Mouse (Mus musculus): Measurements from ENCODE around the gene Stk32c.

Gene Stk32c

DNA sequence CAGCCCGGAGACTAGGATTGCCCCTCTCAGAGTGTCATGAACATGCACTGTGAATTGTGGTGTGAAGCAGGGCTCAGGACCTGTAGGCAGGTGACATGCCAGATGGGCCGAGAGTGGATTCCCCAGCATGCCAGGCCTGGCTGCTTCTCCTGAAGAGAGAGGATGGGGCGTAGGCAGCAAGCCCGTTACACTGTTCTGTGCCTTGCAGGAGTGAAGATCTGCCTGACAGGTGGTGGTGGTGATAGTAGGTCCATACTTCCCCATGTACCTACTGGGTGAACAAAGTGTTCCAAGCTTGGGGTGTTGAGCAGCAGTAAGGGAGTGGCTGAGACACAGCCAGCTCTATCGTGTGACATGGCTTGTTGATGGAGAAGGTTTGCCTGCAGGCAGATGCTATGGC lies 120.0 kb downstream of the Stk32c start:
- DNase-seq (ENCODE audit: low spot score) = no peak

GRCm38 (mm10) chr7:139092676-139093075 lies 120.4 kb downstream of the Stk32c start:
- no peak for DNase-seq (ENCODE audit: low spot score)

- no peak for DNase-seq (ENCODE audit: low spot score)
These were observed 121.4 kb downstream of the Stk32c start for GRCm38 (mm10) chr7:139091681-139092080.

DNA sequence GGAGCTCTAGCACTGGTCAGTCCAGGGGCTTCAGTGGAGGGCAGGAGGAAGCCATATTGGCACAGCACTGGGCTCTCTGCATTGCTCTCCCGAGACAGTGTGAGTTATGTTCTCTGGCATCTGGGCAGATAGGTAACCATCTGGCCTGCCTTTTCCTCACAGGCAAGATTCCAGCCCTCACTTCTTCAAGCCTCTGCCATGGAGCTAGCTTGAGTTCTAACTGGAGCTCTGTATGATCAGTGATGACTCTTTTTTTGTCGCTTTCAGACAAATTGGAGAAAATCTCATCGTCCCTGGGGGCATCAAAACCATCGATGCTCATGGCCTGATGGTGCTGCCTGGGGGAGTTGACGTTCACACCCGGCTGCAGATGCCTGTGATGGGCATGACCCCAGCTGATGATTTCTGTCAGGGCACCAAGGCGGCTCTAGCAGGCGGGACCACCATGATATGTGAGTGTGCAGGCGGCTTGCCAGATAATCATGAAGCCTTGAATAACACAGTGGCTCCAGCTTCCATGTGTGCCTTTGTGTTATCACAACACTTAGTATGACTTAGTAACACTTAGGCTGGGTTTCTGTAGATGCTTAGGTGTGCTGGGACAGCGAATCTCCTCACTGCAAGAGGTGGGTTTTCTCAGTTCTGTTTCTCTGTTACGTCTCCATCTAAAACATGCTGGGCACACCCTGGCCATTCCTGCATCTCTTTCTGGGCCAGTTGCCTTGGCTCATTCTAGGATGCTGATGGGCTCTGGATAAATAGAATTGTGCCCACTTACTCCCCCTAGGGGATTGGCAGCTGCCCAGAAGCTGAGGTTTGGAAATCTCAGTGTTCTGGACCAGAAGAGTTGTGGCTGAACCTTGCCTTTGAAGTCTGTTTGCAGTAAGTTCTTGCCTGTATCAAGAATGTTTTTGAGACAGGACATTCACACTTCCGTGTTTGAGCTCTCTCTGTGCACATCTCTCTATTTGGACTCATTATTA lies 122.9 kb downstream of the Stk32c start:
- DNase-seq (ENCODE audit: low spot score) = no peak

GRCm38 (mm10) chr7:139087801-139088200 lies 125.3 kb downstream of the Stk32c start:
- no peak for DNase-seq (ENCODE audit: low spot score)

- DNase-seq (ENCODE audit: low spot score) = no peak
These were observed 126.6 kb downstream of the Stk32c start for GRCm38 (mm10) chr7:139086195-139087158.

DNA sequence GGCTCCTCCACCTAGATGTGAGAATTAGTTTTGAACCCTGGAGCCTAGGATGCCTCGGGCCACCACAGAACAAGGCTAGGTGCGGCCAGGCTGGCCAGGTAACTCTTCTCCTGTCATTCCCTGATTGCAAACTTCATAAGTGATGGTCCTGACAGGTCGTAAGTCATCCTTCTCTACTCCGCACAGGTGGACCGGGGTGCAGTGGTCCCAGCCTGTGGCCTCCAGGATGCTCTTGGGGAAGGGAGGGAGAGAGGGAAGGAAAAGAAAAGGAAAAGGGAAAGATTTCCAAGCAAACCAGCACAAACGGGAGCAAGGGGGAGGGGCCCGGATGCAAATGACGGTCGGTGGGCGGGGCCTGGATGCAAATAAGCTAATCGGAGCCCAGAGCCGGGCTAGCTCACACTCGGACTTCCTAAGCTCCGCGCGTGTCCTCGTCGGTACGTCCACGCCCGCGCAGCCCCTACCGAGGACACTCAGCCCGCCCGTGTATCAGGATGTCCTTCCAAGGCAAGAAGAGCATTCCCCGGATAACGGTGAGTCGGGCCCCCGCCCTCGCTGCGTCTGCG lies 127.4 kb downstream of the Stk32c start, which contains the start of gene Dpysl4:
Gene Dpysl4 (plus strand): TSS at position 373 of the 566 bp plus-strand sequence.
- DNase-seq (ENCODE audit: low spot score) = no peak

DNA sequence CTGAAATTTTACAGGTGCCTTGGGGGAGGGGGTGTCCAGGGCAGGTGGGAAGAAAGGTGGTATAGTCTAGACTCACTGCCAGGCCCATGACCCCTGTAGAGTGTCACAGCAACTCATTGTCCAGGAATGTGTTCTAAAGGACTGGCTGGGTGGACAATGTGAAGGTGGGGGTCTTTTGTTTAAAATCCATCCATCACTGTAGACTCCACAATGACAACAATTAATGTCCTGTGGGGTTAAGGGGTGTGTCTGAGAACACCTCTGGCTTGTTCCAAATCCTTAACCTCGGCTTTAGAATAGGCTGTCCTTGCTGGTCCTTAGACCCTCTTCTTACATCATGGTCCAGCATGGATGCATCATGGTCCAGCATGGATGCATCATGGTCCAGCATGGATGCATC lies 128.8 kb downstream of the Stk32c start:
- DNase-seq (ENCODE audit: low spot score) = no peak

DNA sequence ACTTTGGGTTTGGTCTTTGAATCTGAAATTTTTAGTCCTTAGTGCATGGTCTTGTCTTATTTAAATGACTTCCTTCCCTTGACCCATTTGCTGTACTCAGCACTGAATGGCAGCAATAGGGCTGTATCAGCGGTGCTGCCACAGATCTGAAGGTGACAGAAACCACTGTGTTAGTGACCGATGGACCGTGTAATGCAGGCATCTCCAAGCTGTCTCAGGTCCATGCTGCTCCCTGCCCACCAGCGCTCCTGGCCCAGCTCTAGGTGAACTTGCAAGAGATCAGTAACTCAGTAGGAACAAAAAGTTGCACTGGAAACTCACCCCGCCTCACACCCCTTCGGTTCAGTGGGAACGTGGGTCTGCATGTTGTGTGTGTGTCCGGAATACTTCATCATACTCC lies 130.8 kb downstream of the Stk32c start:
- no peak for DNase-seq (ENCODE audit: low spot score)

DNA sequence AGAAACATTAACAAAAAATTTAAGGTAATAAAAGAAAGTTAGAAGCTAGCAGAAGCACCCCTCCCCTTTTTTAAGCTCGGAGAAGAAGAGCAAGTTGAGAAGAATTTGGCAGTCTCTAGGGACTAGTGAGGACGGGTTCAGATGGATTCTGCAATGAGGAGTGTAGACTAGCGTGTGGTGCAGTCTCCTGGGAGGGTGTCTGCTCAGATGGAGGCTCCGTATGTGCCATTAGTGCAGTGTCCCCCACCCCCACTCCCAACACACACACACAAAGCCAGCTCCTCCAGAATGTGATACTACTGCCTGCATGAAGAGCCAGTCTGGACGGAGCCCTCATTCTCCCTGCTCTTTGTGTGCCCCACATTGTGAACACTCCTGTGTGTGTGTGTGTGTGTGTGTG lies 131.9 kb downstream of the Stk32c start:
- no peak for DNase-seq (ENCODE audit: low spot score)

- DNase-seq (ENCODE audit: low spot score) = no peak
These were observed 132.4 kb downstream of the Stk32c start for GRCm38 (mm10) chr7:139080714-139081113.

DNA sequence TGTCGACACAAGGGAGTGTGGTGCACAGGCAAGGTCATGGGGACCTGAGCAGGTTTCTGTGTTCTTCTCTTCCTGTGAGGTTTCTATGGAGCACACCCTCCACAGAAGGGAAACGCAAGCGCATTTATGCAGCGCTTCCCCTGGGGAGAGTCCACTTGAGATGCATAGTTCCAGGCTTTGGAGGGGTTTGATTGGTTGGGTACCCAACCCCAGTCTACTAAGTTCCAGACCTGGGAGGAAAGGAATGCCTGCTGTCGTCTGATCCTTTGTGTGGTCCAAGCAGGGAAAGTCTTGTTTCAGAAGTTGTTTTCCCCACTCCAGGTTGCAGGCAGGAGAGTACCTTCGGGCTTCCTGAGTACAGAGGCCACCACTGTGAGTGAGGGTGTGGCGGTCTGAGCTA lies 134.0 kb downstream of the Stk32c start:
- no peak for DNase-seq (ENCODE audit: low spot score)

DNA sequence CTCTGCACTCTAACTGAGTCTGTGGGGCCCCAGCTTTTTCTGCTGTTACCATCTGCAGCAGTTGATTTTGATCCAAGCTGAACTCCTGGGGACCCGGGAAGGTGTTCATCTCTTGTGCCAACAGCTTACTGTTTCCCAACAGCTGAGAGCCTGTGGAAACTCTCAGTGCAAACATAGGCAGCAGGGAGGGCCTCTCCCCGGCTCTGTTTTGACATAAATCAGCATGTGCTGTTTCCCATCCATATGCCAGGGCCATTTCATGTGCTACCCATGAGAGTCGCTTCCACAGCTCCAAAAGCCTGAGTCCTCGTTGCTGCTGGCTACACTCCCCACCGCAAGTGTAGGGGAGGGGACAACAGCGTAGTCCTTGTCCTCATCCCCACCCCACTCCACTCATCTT lies 134.9 kb downstream of the Stk32c start:
- DNase-seq (ENCODE audit: low spot score) = no peak

DNA sequence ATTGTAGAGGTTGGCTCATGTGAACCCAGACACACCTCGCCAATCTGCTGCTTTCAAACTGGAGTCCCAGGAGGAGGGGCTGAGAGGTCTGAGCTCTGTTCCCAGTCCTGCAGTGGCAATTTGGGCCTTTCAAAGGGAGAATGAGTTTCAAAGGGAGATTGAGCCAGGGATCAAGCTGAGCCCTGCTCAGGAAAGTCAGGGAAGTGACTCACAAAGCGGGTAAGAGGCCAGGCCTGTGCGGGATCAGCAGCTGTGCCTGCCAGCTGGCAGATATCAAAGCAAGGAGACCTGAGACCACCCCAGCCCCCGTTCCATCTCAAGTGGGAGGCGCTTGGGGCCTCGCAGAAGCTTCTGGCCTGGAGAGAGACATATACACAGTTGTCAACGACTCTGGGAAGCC lies 135.8 kb downstream of the Stk32c start:
- no peak for DNase-seq (ENCODE audit: low spot score)

- DNase-seq (ENCODE audit: low spot score) = no peak
These were observed 137.9 kb downstream of the Stk32c start for GRCm38 (mm10) chr7:139075054-139075794.

DNA sequence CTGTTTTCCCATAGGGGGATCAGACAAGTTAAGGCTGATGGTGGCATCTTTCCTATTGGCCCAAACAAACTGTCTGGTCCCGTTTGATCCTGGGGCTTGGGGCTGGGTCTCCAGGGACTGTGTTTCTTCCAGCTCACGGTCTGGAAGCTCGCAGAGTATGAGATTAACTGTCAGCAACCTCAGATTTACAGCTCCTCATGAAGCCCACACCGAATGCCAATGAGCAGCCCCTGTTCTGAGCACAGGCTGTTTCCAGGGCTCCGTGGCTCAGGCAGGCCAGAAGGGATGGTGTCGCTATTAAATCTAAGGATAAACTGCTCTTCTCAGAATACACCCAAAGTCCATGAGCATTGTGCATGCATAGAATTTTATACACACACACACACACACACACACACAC lies 138.9 kb downstream of the Stk32c start:
- no peak for DNase-seq (ENCODE audit: low spot score)

DNA sequence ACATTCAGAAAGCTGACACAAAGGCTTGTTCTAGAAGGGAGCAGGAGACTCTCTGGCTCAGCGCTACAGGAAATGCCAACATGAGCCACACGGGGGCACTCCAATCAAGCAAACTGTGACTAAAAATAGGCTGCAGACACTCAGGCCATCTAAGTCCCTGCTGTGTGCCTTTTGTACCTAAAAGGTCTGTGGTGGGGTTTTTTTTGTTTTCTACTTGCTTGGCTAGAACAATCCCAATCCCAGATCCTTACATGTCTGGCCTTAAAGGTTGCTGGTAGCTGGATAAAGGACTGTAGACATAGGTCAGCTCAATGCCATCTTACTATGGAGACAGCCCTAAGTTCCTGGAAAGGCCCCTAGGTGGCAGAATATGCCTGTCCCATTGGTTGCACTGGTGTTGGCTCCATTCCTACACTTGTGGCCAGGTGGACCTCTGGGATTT lies 144.9 kb downstream of the Stk32c start:
- DNase-seq (ENCODE audit: low spot score) = peak; percentile 8

DNA sequence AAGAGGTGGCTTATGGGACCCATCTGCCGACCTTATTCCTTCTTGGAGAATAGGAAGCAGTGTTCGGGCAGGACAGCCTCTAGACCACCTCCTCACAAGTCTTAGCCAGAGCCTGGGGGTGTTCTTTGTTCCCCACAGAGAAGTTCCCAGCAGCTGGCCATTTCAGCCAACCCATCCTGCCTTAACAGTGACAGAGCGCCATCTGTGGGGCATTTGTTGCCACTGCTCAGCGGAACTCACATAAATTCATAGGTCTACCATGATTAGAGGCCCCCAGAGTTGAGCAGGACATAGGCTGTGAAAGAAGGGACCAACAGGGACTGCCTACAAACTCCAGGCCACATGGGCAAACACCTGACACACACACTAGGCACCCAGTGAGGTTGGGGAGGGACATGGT lies 149.7 kb downstream of the Stk32c start:
- no peak for DNase-seq (ENCODE audit: low spot score)

Measured in T-cell, adult 2 months (primary cell).